Mouse (Mus musculus): ENCODE results near the gene Kcnma1. TPM values are rescaled to one million over a fixed set of nuclear protein-coding genes. Genes with fewer than 3 reads are reported as not detected.
A peak's percentile ranks its signal among the peaks of the same experiment; 100 is the strongest.

Kcnma1 gene
- 1.7 and 2.1 TPM in 2 replicates for polyA plus RNA-seq (2012; rRNA removed)

DNA sequence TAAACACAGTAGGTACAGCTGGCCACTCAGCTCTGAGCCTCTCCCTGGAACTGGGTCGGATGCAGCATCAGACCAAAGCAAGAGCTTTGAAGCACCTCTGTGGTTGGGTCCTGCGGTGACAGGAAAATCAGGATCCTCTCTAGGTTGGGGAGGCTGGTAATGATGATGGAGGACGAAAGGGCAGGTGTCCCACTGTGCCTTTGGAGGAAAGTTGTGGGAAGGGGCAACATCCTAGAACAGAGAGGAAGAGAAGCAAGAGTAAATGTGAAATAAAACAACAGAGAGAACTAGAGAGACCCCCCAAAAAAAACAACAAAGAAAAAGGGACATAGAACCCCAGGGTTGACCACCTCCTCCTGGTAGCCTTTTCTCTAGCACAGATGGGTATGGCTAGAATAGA, at the start of gene Kcnma1:
TSS of gene Kcnma1 (minus strand) at position 101 of the 400 bp plus-strand sequence.
- no peaks in the 10 kb centered on the region for H3K27me3 ChIP-seq (replicated peaks; ENCODE audit: control insufficient read depth, insufficient read depth, low read length)
- H3K4me1 ChIP-seq (ENCODE audit: control insufficient read depth, insufficient read depth, low read length), result no peaks in the 10 kb centered on the region
- no peak within 1 kb of the TSS for H3K27ac ChIP-seq (ENCODE audit: insufficient read depth, low read depth, low read length)
- 85% methylated on average over 3 of the region's 3 CpGs for WGBS
- H3K4me3 ChIP-seq (ENCODE audit: insufficient read depth, low read depth, low read length), result no peak within 1 kb of the TSS
- TF ChIP-seq POLR2A (IDR thresholded peaks at IDR 0.05; ENCODE audit: low read depth, low read length), result no peak
- TF ChIP-seq CTCF (conservative IDR thresholded peaks at IDR 0.05; ENCODE audit: insufficient read depth, insufficient read length, low read depth, low read length), result no peak
- no peaks in the 10 kb centered on the region for H3K36me3 ChIP-seq (ENCODE audit: control insufficient read depth, insufficient read depth, low read length)
- DNase-seq, result no peak

DNA sequence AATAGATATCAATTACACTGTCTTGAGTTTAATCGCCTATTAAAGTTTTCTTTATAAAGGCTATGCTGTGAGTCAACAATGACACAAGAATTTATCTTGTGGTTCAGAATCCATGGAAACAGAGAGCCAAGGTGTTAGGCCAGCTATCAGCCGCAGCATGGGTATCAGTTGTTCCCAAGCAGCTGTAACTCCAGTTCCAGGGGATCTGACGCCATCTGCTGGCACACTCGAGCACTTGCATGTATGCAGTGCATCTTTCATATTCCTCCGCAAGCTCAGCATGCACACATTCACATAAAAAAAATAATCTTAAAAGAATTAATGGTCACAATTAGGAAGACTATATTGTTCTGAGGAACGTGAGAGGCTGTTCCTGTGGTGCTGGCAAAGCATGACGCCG, 45.5 kb upstream of the Kcnma1 start:
- Histone ChIP-seq H3K4me3 (ENCODE audit: insufficient read depth, low read depth, low read length) (no peak overlapping the region), H3K27me3 (replicated peaks; ENCODE audit: control insufficient read depth, insufficient read depth, low read length) (no peaks in the 10 kb centered on the region), H3K27ac (ENCODE audit: insufficient read depth, low read depth, low read length) (no peak overlapping the region), H3K36me3 (ENCODE audit: control insufficient read depth, insufficient read depth, low read length) (no peaks in the 10 kb centered on the region), H3K4me1 (ENCODE audit: control insufficient read depth, insufficient read depth, low read length) (no peaks in the 10 kb centered on the region)
- DNase-seq, result peak; percentile 25
- peak; percentile 65 for TF ChIP-seq CTCF (conservative IDR thresholded peaks at IDR 0.05; ENCODE audit: insufficient read depth, insufficient read length, low read depth, low read length)
- TF ChIP-seq POLR2A (IDR thresholded peaks at IDR 0.05; ENCODE audit: low read depth, low read length), result no peak
- WGBS, result 41% methylated on average over 8 of the region's 8 CpGs

DNA sequence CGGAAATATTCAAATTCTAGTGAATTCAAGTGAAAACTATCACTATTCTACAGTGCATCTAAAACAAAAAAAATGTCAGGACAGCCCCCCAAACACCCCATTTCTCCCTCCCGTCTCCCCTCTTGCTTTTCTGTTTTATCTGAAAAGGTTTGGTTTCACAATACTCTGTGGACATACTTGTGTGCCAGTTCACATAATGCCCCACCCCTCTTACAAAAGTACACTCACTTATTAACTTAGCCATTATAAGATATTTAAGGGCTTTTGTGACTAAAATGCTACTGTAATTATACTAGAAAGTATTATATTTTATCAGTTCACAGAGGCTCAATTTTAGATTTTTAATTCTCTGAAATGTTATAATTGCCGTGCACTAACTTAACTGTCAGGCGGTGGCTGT, 45.0 kb upstream of the Kcnma1 start:
- no peaks in the 10 kb centered on the region for H3K27me3 ChIP-seq (replicated peaks; ENCODE audit: control insufficient read depth, insufficient read depth, low read length)
- no peak for TF ChIP-seq POLR2A (IDR thresholded peaks at IDR 0.05; ENCODE audit: low read depth, low read length)
- no peak for TF ChIP-seq CTCF (conservative IDR thresholded peaks at IDR 0.05; ENCODE audit: insufficient read depth, insufficient read length, low read depth, low read length)
- no peaks in the 10 kb centered on the region for H3K4me1 ChIP-seq (ENCODE audit: control insufficient read depth, insufficient read depth, low read length)
- H3K36me3 ChIP-seq (ENCODE audit: control insufficient read depth, insufficient read depth, low read length), result no peaks in the 10 kb centered on the region
- no peak overlapping the region for H3K4me3 ChIP-seq (ENCODE audit: insufficient read depth, low read depth, low read length)
- H3K27ac ChIP-seq (ENCODE audit: insufficient read depth, low read depth, low read length), result no peak overlapping the region
- DNase-seq, result no peak
- WGBS, result 87% methylated on average over 4 of the region's 4 CpGs

DNA sequence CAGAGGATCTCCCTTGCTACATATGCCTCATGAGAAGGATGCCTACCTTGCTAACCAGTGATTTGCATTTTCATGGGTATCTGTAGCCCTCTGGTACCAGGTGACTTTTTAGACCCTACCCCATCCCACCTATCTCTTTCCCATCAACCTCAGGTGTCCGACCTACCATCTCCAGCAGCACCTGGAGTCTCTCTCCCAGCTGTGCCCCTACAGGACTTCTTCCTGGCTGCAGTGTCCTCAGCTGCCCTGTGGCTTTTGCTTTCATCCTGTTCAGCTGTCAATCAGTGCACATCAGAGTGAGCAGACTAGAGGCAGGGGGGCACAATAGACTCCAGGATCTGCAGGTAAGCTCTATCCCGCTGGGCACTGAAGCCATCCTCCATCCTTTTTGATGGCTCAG, 37.5 kb upstream of the Kcnma1 start:
- Histone ChIP-seq H3K4me1 (ENCODE audit: control insufficient read depth, insufficient read depth, low read length) (no peaks in the 10 kb centered on the region), H3K27me3 (replicated peaks; ENCODE audit: control insufficient read depth, insufficient read depth, low read length) (no peaks in the 10 kb centered on the region), H3K36me3 (ENCODE audit: control insufficient read depth, insufficient read depth, low read length) (no peaks in the 10 kb centered on the region), H3K27ac (ENCODE audit: insufficient read depth, low read depth, low read length) (no peak overlapping the region), H3K4me3 (ENCODE audit: insufficient read depth, low read depth, low read length) (no peak overlapping the region)
- no peak for DNase-seq
- no peak for TF ChIP-seq POLR2A (IDR thresholded peaks at IDR 0.05; ENCODE audit: low read depth, low read length)
- no peak for TF ChIP-seq CTCF (conservative IDR thresholded peaks at IDR 0.05; ENCODE audit: insufficient read depth, insufficient read length, low read depth, low read length)
- 83% methylated on average over 2 of the region's 2 CpGs for WGBS

DNA sequence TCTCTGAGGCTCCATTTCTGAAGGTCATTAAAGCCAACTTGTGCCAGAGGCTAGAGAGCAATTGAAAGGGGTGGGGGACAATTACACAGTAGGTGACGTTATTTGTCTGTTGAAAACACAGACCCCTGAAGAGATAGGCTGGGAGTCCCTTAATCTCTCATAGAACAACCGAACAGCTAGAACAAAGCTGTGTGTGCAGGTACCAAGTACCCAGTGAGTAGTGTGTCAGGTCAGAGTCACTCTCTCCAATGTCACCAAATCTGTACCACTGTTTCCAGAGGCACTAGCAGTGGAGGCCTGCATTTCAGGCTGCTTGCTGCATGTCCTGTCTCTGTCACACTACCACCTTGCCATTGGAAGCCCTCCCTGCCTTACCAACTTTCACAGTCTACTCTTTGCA, 22.3 kb upstream of the Kcnma1 start:
- H3K4me1 ChIP-seq (ENCODE audit: control insufficient read depth, insufficient read depth, low read length), result no peaks in the 10 kb centered on the region
- no peaks in the 10 kb centered on the region for H3K36me3 ChIP-seq (ENCODE audit: control insufficient read depth, insufficient read depth, low read length)
- no peak for DNase-seq
- WGBS, result 73% methylated on average over 2 of the region's 2 CpGs
- no peaks in the 10 kb centered on the region for H3K27me3 ChIP-seq (replicated peaks; ENCODE audit: control insufficient read depth, insufficient read depth, low read length)
- H3K4me3 ChIP-seq (ENCODE audit: insufficient read depth, low read depth, low read length), result no peak overlapping the region
- TF ChIP-seq POLR2A (IDR thresholded peaks at IDR 0.05; ENCODE audit: low read depth, low read length), result no peak
- no peak for TF ChIP-seq CTCF (conservative IDR thresholded peaks at IDR 0.05; ENCODE audit: insufficient read depth, insufficient read length, low read depth, low read length)
- no peak overlapping the region for H3K27ac ChIP-seq (ENCODE audit: insufficient read depth, low read depth, low read length)

DNA sequence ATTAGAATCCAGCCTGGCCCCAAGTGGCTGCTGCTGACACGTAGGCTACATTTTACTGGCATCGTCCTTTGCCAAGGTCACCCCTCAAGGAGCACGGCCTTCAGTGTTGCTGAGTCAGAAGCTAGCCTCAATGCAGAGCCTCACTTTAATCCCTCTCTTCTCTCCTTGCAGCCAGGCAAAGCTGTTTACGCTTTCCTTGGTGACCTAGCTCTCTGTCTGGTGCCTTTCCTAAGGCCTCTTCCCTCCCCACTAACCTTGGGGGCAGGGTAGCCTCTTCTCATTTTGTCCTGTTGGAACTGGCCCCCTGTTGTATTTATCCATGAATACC, 21.9 kb upstream of the Kcnma1 start:
- no peak overlapping the region for H3K27ac ChIP-seq (ENCODE audit: insufficient read depth, low read depth, low read length)
- H3K4me3 ChIP-seq (ENCODE audit: insufficient read depth, low read depth, low read length), result no peak overlapping the region
- DNase-seq, result no peak
- H3K36me3 ChIP-seq (ENCODE audit: control insufficient read depth, insufficient read depth, low read length), result no peaks in the 10 kb centered on the region
- no peaks in the 10 kb centered on the region for H3K27me3 ChIP-seq (replicated peaks; ENCODE audit: control insufficient read depth, insufficient read depth, low read length)
- no peaks in the 10 kb centered on the region for H3K4me1 ChIP-seq (ENCODE audit: control insufficient read depth, insufficient read depth, low read length)
- 50% methylated on average over 4 of the region's 4 CpGs for WGBS
- TF ChIP-seq CTCF (conservative IDR thresholded peaks at IDR 0.05; ENCODE audit: insufficient read depth, insufficient read length, low read depth, low read length), result no peak
- TF ChIP-seq POLR2A (IDR thresholded peaks at IDR 0.05; ENCODE audit: low read depth, low read length), result no peak

DNA sequence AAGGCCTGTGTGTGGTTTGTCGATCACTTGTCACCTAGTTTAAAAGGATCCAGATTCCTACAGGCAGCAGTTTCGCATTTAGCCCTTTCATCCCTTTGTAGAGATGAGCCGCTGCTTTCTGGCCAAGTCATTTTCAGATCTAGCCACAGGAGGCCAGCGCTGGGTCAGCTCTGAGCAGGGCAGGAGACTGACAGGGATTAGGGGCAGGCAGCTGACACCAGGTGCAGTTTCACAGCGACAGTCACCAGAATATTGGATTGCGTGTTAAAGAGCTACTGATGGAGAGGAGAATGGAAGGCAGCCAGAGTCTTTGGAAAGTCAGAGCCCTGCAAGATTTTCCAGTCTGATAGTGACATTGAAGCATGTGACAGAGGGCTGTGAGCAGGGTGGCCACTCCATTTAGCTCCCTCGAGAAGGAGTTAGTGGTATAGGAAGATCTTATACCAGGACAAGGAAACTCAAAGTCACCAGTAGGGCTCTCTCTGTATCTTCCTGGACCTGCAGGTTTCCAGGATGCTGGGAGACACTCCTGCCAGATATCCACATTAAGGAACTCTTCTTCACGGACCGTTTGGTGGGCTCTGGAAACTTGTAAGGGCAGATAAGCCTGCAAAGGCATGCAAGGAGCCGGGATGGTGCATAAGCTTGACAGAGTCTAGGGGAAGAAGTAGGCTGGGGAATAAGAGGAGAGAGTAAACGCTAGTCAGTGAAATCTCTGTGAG, 21.4 kb upstream of the Kcnma1 start:
- H3K36me3 ChIP-seq (ENCODE audit: control insufficient read depth, insufficient read depth, low read length), result no peaks in the 10 kb centered on the region
- H3K27me3 ChIP-seq (replicated peaks; ENCODE audit: control insufficient read depth, insufficient read depth, low read length), result no peaks in the 10 kb centered on the region
- no peak overlapping the region for H3K4me3 ChIP-seq (ENCODE audit: insufficient read depth, low read depth, low read length)
- WGBS, result 44% methylated on average over 11 of the region's 11 CpGs
- H3K27ac ChIP-seq (ENCODE audit: insufficient read depth, low read depth, low read length), result no peak overlapping the region
- no peaks in the 10 kb centered on the region for H3K4me1 ChIP-seq (ENCODE audit: control insufficient read depth, insufficient read depth, low read length)
- no peak for TF ChIP-seq POLR2A (IDR thresholded peaks at IDR 0.05; ENCODE audit: low read depth, low read length)
- no peak for TF ChIP-seq CTCF (conservative IDR thresholded peaks at IDR 0.05; ENCODE audit: insufficient read depth, insufficient read length, low read depth, low read length)
- no peak for DNase-seq
